In genomic region chr13:92882986-92883720, GRCm38 (mm10) we compare ENCODE assay signal across 22 mouse cellular contexts.
"Had no signal": no experiment of that assay in that cellular context is flagged by ENCODE, and none has a peak within 500 bp of the region (broad histone marks: within the 10 kb centered on the region; RNA-seq: fewer than 3 reads in every experiment).

No protein-coding gene starts in this region.

- H3K4me2 ChIP-seq: liver, embryonic 11.5 days; lung, embryonic 14.5 days; midbrain, embryonic 13.5 days; neural tube, embryonic 12.5 days; neural tube, embryonic 15.5 days; stomach, embryonic 15.5 days had no signal

- H3K36me3 ChIP-seq: midbrain, embryonic 13.5 days; neural tube, embryonic 12.5 days; neural tube, embryonic 15.5 days; stomach, embryonic 15.5 days had no signal

- ATAC-seq: intestine, postnatal 0 days; liver, postnatal 0 days; lung, postnatal 0 days; midbrain, embryonic 13.5 days; midbrain, embryonic 16.5 days had no signal

- DNase-seq: kidney, adult 2 months; kidney, postnatal 10 days; kidney, postnatal 36 days; liver, postnatal 0 days; lung, embryonic 14.5 days; right cerebral cortex, adult 18-20 months; right cerebral cortex, postnatal 14 days; right cerebral cortex, postnatal 4 days; spleen, adult 18-20 months; thymus, adult 2 months; thymus, postnatal 14 days; thymus, postnatal 4 days had no signal

- H3K4me1 ChIP-seq: midbrain, embryonic 13.5 days; neural tube, embryonic 12.5 days; neural tube, embryonic 15.5 days; stomach, embryonic 15.5 days had no signal

- H3K9me3 ChIP-seq: neural tube, embryonic 12.5 days; neural tube, embryonic 15.5 days; stomach, embryonic 15.5 days had no signal

- H3K4me3 ChIP-seq: midbrain, embryonic 13.5 days; neural tube, embryonic 12.5 days; neural tube, embryonic 15.5 days; stomach, embryonic 15.5 days had no signal

- H3K27me3 ChIP-seq: midbrain, embryonic 13.5 days; neural tube, embryonic 12.5 days; neural tube, embryonic 15.5 days; stomach, embryonic 15.5 days had no signal

- H3K27ac ChIP-seq: liver, embryonic 14.5 days; macrophage; midbrain, embryonic 13.5 days; neural tube, embryonic 12.5 days; neural tube, embryonic 15.5 days; stomach, embryonic 15.5 days had no signal

- H3K9ac ChIP-seq: liver, embryonic 14.5 days; liver, postnatal 0 days; lung, embryonic 14.5 days; midbrain, embryonic 13.5 days; neural tube, embryonic 12.5 days; neural tube, embryonic 15.5 days; stomach, embryonic 15.5 days had no signal
